Mouse (Mus musculus): ENCODE measurements around the gene Syvn1.

DNA sequence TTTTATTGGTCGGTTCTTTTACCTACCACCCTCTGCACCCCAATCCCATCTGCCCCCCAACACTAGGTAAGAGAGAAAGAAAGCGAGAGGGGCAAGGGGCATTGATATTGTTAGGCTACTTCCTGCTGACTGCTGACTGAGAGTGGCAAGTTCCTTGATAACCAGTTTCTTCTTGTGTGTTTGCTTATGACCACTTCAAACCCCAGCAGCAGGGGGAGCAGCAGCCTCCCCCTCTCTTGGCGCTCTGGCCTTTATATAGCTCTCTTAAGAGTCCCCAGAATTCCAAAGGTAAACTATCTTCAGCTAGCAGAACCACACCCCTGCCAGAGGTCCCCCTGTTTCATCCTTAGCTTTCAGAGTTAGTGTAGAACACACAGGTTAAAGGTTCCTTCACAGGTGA is 26.1 kb upstream of the Syvn1 start:
- TF ChIP-seq CTCF (IDR thresholded peaks at IDR 0.05; ENCODE audit: insufficient read depth, low read depth, low read length), result no peak
- TF ChIP-seq POLR2A (IDR thresholded peaks at IDR 0.05; ENCODE audit: insufficient read depth, low read depth, low read length), result no peak

All from olfactory bulb, adult 2 months (tissue).